Mouse (Mus musculus) neutrophil, adult 5-6 weeks (primary cell): ENCODE data around the gene Gm20509. TPM values are rescaled to one million over a fixed set of nuclear protein-coding genes. Genes with fewer than 3 reads are reported as not detected.

Source experiments
- ATAC-seq: fragments of 151-379, 151-347 bp; 2 replicates; pipeline ENCODE4 v1.8.0; 2017; ENCODE audit warnings: mild to moderate bottlenecking, moderate TSS enrichment; ENCODE audit not compliant: insufficient number of reproducible peaks, poor library complexity, low FRiP score, severe bottlenecking; ENCODE audit errors: extremely low read depth
- total RNA-seq: library from RNA; stranded (forward); fragments of 200-1000 nt; gene quantifications from 2 replicates; pipeline ENCODE4 v1.2.3, GENCODE M21; 2017

The Gm20509 gene
- total RNA-seq, 1 experiment from 2014 or later: not detected

GRCm38 (mm10) chr9:73159265-73159664, 57.0 kb downstream of the Gm20509 start:
- no peak for ATAC-seq

- no peak for ATAC-seq
Observed at GRCm38 (mm10) chr9:73162571-73163333, 60.5 kb downstream of the Gm20509 start.

DNA sequence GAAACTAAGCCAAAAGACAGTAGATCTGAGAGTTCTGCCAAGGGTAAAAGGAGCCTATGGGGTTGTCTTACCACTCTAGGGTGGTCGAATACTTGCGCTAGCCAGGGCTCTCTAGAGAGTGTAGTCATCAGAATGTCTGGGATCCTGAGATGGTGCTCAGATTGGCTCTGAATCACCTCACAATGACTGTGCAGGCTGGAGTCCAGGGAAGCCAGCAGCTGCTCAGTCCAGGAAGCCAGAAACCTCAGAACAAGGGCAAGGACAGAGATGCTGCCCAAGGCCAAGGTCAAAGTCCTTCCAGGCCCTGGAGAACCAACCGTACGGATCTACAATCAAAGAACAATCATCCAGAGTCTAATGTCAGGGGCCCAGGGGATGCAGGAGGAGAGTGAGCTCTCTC, 63.4 kb downstream of the Gm20509 start:
- no peak for ATAC-seq

Other genes with a start within 250 kb of the Gm20509 start
- 0.12 TPM in 1 of 2 replicates, not detected in the other for gene Pygo1, start 176.8 kb upstream of the Gm20509 start, total RNA-seq
- 1.5 and 1.7 TPM in 2 replicates for gene Dyx1c1, start 143.7 kb upstream of the Gm20509 start, total RNA-seq
- gene Gm44503, start 143.6 kb upstream of the Gm20509 start, total RNA-seq: 0.58 TPM in 1 of 2 replicates, not detected in the other
- gene Ccpg1os, start 117.1 kb upstream of the Gm20509 start, total RNA-seq: 19.4 and 19.9 TPM in 2 replicates
- 527 and 583 TPM in 2 replicates for gene Ccpg1, start 117.0 kb upstream of the Gm20509 start, total RNA-seq
- 9.6 and 10.8 TPM in 2 replicates for gene Pigb, start 62.1 kb upstream of the Gm20509 start, total RNA-seq
- gene Rab27a, start 57.6 kb upstream of the Gm20509 start, total RNA-seq: 150 and 155 TPM in 2 replicates
- 8.7 and 10.7 TPM in 2 replicates for gene Khdc3, start 634 bp upstream of the Gm20509 start, total RNA-seq
- gene Rsl24d1, start 11.0 kb downstream of the Gm20509 start, total RNA-seq: 38.6 and 52.1 TPM in 2 replicates